Mouse (Mus musculus) adrenal gland (tissue): ENCODE data around the gene Sv2a.
"Not testable (repeated sequence)": the region's sequence is repeated elsewhere in the genome, so short reads cannot be mapped to it uniquely, and the experiment has no call there.

Experiments used
- intact Hi-C: fragments of 180-260 bp; cut with DNase I; formaldehyde crosslinking; loops from one replicate; pipeline ENCODE4 v1.15.1; 2025
- microRNA-seq, 2 experiments: library from miRNA; unstranded; fragments of <30 nt; microRNA quantifications; one replicate each; pipeline ENCODE4; 2019

Sv2a gene

DNA sequence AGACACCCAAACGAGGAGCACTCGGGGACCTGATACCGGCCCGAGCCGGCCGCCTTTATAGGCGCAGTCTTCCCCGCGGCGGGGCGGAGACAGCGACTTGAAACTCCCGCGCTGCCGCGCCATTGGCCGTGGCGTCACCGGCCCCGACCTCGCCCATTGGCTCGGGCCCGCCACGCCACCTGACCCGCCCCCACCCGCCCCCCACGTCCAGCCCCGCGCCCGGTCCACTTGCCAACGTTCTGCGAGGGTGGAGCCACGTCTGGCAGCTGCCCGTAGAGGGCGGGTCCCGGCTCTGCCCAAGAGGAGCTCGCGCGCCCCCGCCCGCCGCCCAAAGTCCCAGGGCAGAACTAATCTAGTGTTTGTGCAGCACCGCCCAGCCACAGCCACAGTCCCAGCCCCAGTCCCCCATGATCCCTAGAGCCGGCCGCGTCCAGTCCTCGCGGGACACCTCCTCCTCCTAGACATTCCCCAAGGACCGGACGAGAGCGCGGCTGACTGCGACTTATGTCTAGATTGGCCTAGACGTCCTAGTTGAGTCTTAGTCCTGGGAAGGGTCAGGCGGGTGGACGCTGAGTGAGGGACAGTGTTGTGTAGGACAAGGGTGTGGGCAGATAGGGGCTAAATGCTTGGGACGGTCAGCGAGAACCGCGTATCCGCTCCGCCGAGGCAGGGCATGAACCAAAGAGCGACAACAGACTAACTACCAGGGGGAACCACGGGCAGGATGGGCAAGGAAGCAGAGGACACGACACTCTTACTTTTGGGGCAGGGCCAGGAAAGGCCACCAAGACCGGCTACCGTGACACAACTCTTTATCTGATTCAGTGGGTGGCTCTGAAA is 58.2 kb downstream of the Sv2a start, which contains the start of gene Hist2h3c2:
Gene Hist2h3c2, minus strand, starts transcription at position 174 of the 840 bp plus-strand sequence.
- intact Hi-C loops = not testable (repeated sequence)

DNA sequence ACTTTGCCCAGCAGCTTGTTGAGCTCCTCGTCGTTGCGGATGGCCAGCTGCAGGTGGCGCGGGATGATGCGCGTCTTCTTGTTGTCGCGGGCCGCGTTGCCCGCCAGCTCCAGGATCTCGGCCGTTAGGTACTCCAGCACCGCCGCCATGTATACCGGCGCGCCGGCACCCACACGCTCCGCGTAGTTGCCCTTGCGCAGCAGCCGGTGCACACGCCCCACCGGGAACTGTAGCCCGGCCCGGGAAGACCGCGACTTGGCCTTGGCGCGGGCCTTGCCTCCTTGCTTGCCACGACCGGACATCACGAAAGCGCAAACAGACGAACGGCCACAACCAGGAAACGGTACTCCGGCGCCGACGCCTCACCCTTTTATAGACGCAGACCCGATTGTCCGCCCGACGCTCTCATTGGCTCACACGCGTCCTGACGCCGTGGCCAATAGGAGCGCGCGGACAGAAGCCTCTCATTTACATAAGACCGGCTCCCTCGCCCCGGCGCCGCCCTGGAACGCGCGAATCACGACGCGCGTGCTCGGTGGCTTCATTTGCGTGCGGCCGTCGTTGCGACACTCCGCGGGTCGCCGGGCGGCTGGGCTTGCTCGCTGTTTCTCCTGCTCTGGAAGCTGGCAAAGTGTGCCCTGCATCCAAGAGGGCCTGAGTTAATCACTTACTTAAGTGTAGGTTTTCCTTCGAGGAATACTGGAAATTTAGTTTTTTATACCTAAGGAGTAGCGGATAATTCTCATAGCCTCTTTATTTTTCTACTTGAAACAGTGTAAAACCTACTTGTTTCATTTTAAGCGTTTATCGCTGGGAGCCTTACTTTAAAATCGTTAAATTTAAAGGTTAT is 59.2 kb downstream of the Sv2a start, which contains the start of gene Hist2h2aa2:
Gene Hist2h2aa2, minus strand, starts transcription at position 328 of the 850 bp plus-strand sequence.
- intact Hi-C loops = not testable (repeated sequence)

DNA sequence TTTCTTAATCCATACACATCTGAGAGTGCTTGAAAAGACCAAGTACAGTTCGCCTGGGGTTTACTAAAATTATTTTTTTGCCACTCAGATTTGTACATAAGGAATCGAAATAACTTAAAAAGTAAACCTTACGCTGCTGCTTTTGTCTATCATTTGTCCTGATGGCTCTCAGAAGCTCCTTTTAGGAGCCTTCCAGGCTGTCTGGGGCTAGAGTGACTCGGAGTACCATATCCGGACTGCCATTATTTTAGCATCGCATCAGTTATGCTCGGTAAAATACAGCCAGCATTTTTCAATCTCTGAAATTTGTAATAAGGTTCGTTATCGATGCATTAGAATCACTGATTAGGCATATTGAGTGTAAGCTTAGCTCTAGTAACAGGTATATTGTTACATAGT is 59.8 kb downstream of the Sv2a start:
- intact Hi-C loops = no loop called here

DNA sequence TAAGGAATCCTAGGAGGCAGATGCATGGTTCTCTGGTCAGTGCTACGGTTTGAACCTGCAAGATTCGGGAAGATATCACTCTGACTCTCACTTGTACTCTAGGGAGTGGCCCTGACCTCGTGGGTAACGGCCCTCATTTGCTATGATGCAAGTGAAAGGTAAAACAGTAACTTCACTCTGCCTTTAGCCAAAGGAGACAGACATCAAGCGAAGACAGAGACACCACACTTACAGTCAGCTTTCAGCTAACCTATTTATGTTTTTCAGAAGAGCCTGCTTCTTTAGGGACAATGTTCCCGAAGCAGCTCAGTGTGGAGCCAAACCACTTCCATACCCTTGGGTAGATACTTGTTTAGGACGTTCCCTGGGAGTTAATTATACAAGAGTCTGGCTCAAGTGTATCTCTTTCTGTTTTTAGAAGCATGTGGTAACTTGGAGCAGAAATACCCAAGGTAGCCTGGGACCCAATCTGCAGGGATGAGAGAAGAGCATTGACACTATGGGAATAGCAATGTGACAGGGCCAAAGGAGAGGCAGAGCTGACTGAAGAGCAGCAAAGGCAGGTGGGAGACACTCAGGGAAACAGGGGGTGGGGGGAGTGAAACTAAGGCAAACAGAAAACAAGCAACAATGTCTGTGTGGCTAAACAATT is 63.1 kb downstream of the Sv2a start:
- intact Hi-C loops = loop anchor here (2.0 kb wide), 1 partner anchor 23 kb away; the partner anchor contains the start of genes Hist2h2ac and Hist2h2be

Small RNA genes lying within 50 kb of the gene (microRNA-seq; reads per million reads assigned to microRNA genes)
- gene Gm44492 = 0 to 0.12 reads per million in 2 experiments
- 0 reads per million in 2 experiments for gene Gm47311
